In genomic region chr5:121631106-121631647, GRCm38 (mm10) we compare ENCODE assay signal across 8 mouse cellular contexts. TPM values are rescaled to one million over a fixed set of nuclear protein-coding genes. Genes with fewer than 3 reads are reported as not detected.
DNase-seq lines count a peak whose midpoint lies in the region; ATAC-seq and TF ChIP-seq lines count a peak whose summit lies in the region.
"Not testable (repeated sequence)": the region's sequence is repeated elsewhere in the genome, so short reads cannot be mapped to it uniquely, and the experiment has no call there.

No protein-coding gene starts in this region.

- not testable (repeated sequence) for H3ac ChIP-seq in C2C12 (ENCODE audit: control insufficient read depth, insufficient read length, low read depth); myocyte (ENCODE audit: control insufficient read depth, insufficient read length)

- TF ChIP-seq EP300 in liver, postnatal 0 days (IDR thresholded peaks at IDR 0.05; ENCODE audit: low read depth), result not testable (repeated sequence)

- not testable (repeated sequence) for H3K79me3 ChIP-seq in C2C12 (ENCODE audit: low read depth)

- peak; percentile 21 for DNase-seq in adrenal gland, postnatal 10 days
- DNase-seq in cerebellum, postnatal 25 days, result peak; percentile 30 to 41
- peak; percentile 47 to 56 for DNase-seq in kidney, postnatal 25 days
- DNase-seq in liver, postnatal 0 days, result not testable (repeated sequence)
- peak; percentile 16 for DNase-seq in thymus, postnatal 25 days

- ATAC-seq in intestine, postnatal 0 days; liver, postnatal 0 days: not testable (repeated sequence)

- not testable (repeated sequence) for H3K4me2 ChIP-seq in intestine, postnatal 0 days (replicated peaks; ENCODE audit: low read depth); liver, postnatal 0 days (ENCODE audit: low read depth, low read length); myocyte (ENCODE audit: low read depth)

- H3K9me3 ChIP-seq in intestine, postnatal 0 days (ENCODE audit: control insufficient read depth); liver, postnatal 0 days (ENCODE audit: low read length): not testable (repeated sequence)

- H3K27ac ChIP-seq in intestine, postnatal 0 days (ENCODE audit: low read depth, low read length); liver, postnatal 0 days (ENCODE audit: low read depth): not testable (repeated sequence)

- TF ChIP-seq CTCF in C2C12 (IDR thresholded peaks at IDR 0.05; ENCODE audit: control insufficient read depth, insufficient read depth, insufficient read length), result not testable (repeated sequence)
- peak; percentile 27 for TF ChIP-seq CTCF in intestine, postnatal 0 days (IDR thresholded peaks at IDR 0.05; ENCODE audit: low read depth)
- peak; percentile 23 for TF ChIP-seq CTCF in liver, postnatal 0 days (IDR thresholded peaks at IDR 0.05; ENCODE audit: low read depth)

- H3K4me1 ChIP-seq in intestine, postnatal 0 days (replicated peaks; ENCODE audit: control insufficient read depth, insufficient read depth, low read length); liver, postnatal 0 days (ENCODE audit: insufficient read depth): not testable (repeated sequence)

- not testable (repeated sequence) for TF ChIP-seq POLR2A in myocyte (IDR thresholded peaks at IDR 0.05; ENCODE audit: insufficient read length, low read depth)

- H3K36me3 ChIP-seq in C2C12 (ENCODE audit: control insufficient read depth, insufficient read depth); intestine, postnatal 0 days (ENCODE audit: control insufficient read depth, insufficient read depth); liver, postnatal 0 days (replicated peaks; ENCODE audit: insufficient read depth, low read length); myocyte (ENCODE audit: control insufficient read depth, insufficient read depth): not testable (repeated sequence)

- not testable (repeated sequence) for H3K27me3 ChIP-seq in C2C12 (ENCODE audit: control insufficient read depth, insufficient read depth, insufficient read length); intestine, postnatal 0 days (replicated peaks; ENCODE audit: control insufficient read depth, insufficient read depth, low read length); liver, postnatal 0 days (ENCODE audit: insufficient read depth, low read length); myocyte (ENCODE audit: control insufficient read depth, insufficient read depth, insufficient read length)

- not testable (repeated sequence) for H3K79me2 ChIP-seq in C2C12 (ENCODE audit: control insufficient read depth, insufficient read depth); myocyte (ENCODE audit: control insufficient read depth, insufficient read depth)

- WGBS in intestine, postnatal 0 days, result 64% methylated on average over 9 of the region's 9 CpGs
- 68% methylated on average over 7 of the region's 9 CpGs for WGBS in liver, postnatal 0 days (ENCODE audit: insufficient replicate concordance)

- not testable (repeated sequence) for H3K4me3 ChIP-seq in C2C12 (ENCODE audit: insufficient read depth, poor library complexity, severe bottlenecking); intestine, postnatal 0 days (ENCODE audit: low read depth, low read length); liver, postnatal 0 days (ENCODE audit: low read depth, low read length); myocyte

- not testable (repeated sequence) for H3K9ac ChIP-seq in intestine, postnatal 0 days (ENCODE audit: low read depth, low read length); liver, postnatal 0 days (replicated peaks)

TF ChIP-seq in C2C12, 6 proteins besides CTCF, POLR2A, EP300 and RAD21:
- peak; percentile 42 for TF ChIP-seq MYOD1 (IDR thresholded peaks at IDR 0.05; ENCODE audit: control insufficient read depth, insufficient read length, low read depth)

TF ChIP-seq in myocyte, 11 proteins besides CTCF, POLR2A, EP300 and RAD21:
- TF ChIP-seq TCF12 (IDR thresholded peaks at IDR 0.05; ENCODE audit: insufficient read depth, poor library complexity, severe bottlenecking) (peak; percentile 19), MYOG (IDR thresholded peaks at IDR 0.05; ENCODE audit: control insufficient read depth in 1 of 3, insufficient read depth in 1 of 3, insufficient read length in 2 of 3, low read depth in 2 of 3) (peak; percentile 36 to 70 (median 41)), MYOD1 (IDR thresholded peaks at IDR 0.05; ENCODE audit: control insufficient read depth in 1 of 3, insufficient read length in 2 of 3, low read depth in 2 of 3) (peak in 2 of 3 experiments; percentile 52 to 74)

RNA-seq across cellular contexts. Expression of gene Acad12, which starts 12.4 kb away (rescaled TPM):
- polyA plus RNA-seq in C2C12 (2012; fragmentation: generic; extraction: Trizol), result 0.77 TPM
- 10 to 100 TPM; 20.1 to 24.0 TPM for total RNA-seq in adrenal gland, postnatal 10 days (2021)
- polyA plus RNA-seq in intestine, postnatal 0 days (2015; fragmentation: Nextera tagmentation; extraction: Ambion mirVana), result 3.5 and 3.8 TPM in 2 replicates
- polyA plus RNA-seq in liver, postnatal 0 days (2015; fragmentation: Nextera tagmentation; extraction: Ambion mirVana), result 1.6 and 2.1 TPM in 2 replicates
- polyA plus RNA-seq in myocyte (2012; fragmentation: generic; extraction: Trizol), result 2.1 TPM

RNA-seq across cellular contexts. Expression of gene Acad10, which starts 29.1 kb away (rescaled TPM):
- polyA plus RNA-seq in C2C12 (2012; fragmentation: generic; extraction: Trizol) (1.8 TPM), myocyte (2012; fragmentation: generic; extraction: Trizol) (4.7 TPM)
- total RNA-seq in adrenal gland, postnatal 10 days (2021), result 10 to 100 TPM; 38.6 to 43.6 TPM
- 5.3 and 5.6 TPM in 2 replicates for polyA plus RNA-seq in intestine, postnatal 0 days (2015; fragmentation: Nextera tagmentation; extraction: Ambion mirVana)
- polyA plus RNA-seq in liver, postnatal 0 days (2015; fragmentation: Nextera tagmentation; extraction: Ambion mirVana), result 5.9 and 6.5 TPM in 2 replicates

RNA-seq across cellular contexts. Expression of gene Brap, which starts 29.2 kb away (rescaled TPM):
- polyA plus RNA-seq in C2C12 (2012; fragmentation: generic; extraction: Trizol) (31.7 TPM), myocyte (2012; fragmentation: generic; extraction: Trizol) (40.9 TPM)
- 10 to 100 TPM; 57.2 to 62.6 TPM for total RNA-seq in adrenal gland, postnatal 10 days (2021)
- polyA plus RNA-seq in intestine, postnatal 0 days (2015; fragmentation: Nextera tagmentation; extraction: Ambion mirVana), result 30.6 and 30.7 TPM in 2 replicates
- 37.9 and 41.0 TPM in 2 replicates for polyA plus RNA-seq in liver, postnatal 0 days (2015; fragmentation: Nextera tagmentation; extraction: Ambion mirVana)

RNA-seq across cellular contexts. Expression of gene Aldh2, which starts 37.6 kb away (rescaled TPM):
- polyA plus RNA-seq in C2C12 (2012; fragmentation: generic; extraction: Trizol), result 225 TPM
- 100 to 1,000 TPM; 712 to 837 TPM for total RNA-seq in adrenal gland, postnatal 10 days (2021)
- polyA plus RNA-seq in intestine, postnatal 0 days (2015; fragmentation: Nextera tagmentation; extraction: Ambion mirVana), result 179 and 181 TPM in 2 replicates
- polyA plus RNA-seq in liver, postnatal 0 days (2015; fragmentation: Nextera tagmentation; extraction: Ambion mirVana), result 395 and 411 TPM in 2 replicates
- 210 TPM for polyA plus RNA-seq in myocyte (2012; fragmentation: generic; extraction: Trizol)
